22 mouse cellular contexts compared by ENCODE assay signal in genomic region chr13:53341144-53341543, GRCm38 (mm10). TPM values are rescaled to one million over a fixed set of nuclear protein-coding genes. Genes with fewer than 3 reads are reported as not detected.
DNase-seq lines count a peak whose midpoint lies in the region; ATAC-seq lines count a peak whose summit lies in the region.
"Had no signal": no experiment of that assay in that cellular context is flagged by ENCODE, and none has a peak within 500 bp of the region (broad histone marks: within the 10 kb centered on the region; RNA-seq: fewer than 3 reads in every experiment).

No protein-coding gene starts in this region.

- H3K9me3 ChIP-seq in heart, embryonic 14.5 days (ENCODE audit: control insufficient read depth, low read length) = no peaks in the 10 kb centered on the region
- no peaks in the 10 kb centered on the region for H3K9me3 ChIP-seq in hindbrain, embryonic 14.5 days (ENCODE audit: control insufficient read depth, low read length)
- H3K9me3 ChIP-seq: embryonic facial prominence, embryonic 12.5 days; forebrain, embryonic 12.5 days; heart, embryonic 12.5 days; hindbrain, embryonic 12.5 days had no signal

- H3K4me2 ChIP-seq in heart, embryonic 14.5 days (ENCODE audit: low read length) = no peak overlapping the region
- no peak overlapping the region for H3K4me2 ChIP-seq in hindbrain, embryonic 14.5 days (replicated peaks)
- H3K4me2 ChIP-seq: embryonic facial prominence, embryonic 12.5 days; forebrain, embryonic 12.5 days; heart, embryonic 12.5 days; hindbrain, embryonic 12.5 days had no signal

- ATAC-seq in heart, embryonic 14.5 days (ENCODE audit: insufficient number of reproducible peaks, insufficient read depth, low FRiP score, low read depth) = 0 out of 2 replicates have a peak, but pooled peaks have one; percentile 9
- ATAC-seq in hindbrain, embryonic 14.5 days (ENCODE audit: low FRiP score) = no peak
- ATAC-seq: forebrain, postnatal 0 days; hindbrain, postnatal 0 days had no signal

- DNase-seq in heart, postnatal 10 days = no peak
- DNase-seq in cerebellum, adult 18-20 months = peak; percentile 10 to 29
- peak; percentile 25 for DNase-seq in cerebellum, adult 9-11 months
- DNase-seq in cerebellum, postnatal 36 days = peak; percentile 40 to 44
- DNase-seq in adrenal gland, adult 18-20 months (ENCODE audit: low spot score in 2 of 2) = no peak
- DNase-seq in MN1 (ENCODE audit: low spot score) = no peak
- no peak for DNase-seq in hindbrain, embryonic 14.5 days (ENCODE audit: low spot score)
- DNase-seq: adrenal gland, postnatal 14 days; embryo, embryonic 11 days; forebrain, postnatal 0 days; gastrocnemius, postnatal 25 days; heart, postnatal 4 days; kidney, adult 11 months; kidney, adult 9 months had no signal

- H3K4me1 ChIP-seq in heart, embryonic 14.5 days (ENCODE audit: control insufficient read depth in 2 of 2, insufficient read depth in 2 of 2, low read length in 2 of 2) = peaks cover 0 to 3% of the 10 kb centered on the region in 2 experiments; a peak in 2 of 4 replicates
- no peaks in the 10 kb centered on the region for H3K4me1 ChIP-seq in hindbrain, embryonic 14.5 days (replicated peaks; ENCODE audit: control insufficient read depth, insufficient read depth, low read length)
- H3K4me1 ChIP-seq: embryonic facial prominence, embryonic 12.5 days; forebrain, embryonic 12.5 days; heart, embryonic 12.5 days; hindbrain, embryonic 12.5 days had no signal

- no peak overlapping the region for H3K9ac ChIP-seq in heart, embryonic 14.5 days (ENCODE audit: low read length)
- no peak overlapping the region for H3K9ac ChIP-seq in hindbrain, embryonic 14.5 days
- H3K9ac ChIP-seq: embryonic facial prominence, embryonic 12.5 days; forebrain, embryonic 12.5 days; forebrain, postnatal 0 days; heart, embryonic 12.5 days; hindbrain, embryonic 12.5 days had no signal

- peaks cover 83% of the 10 kb centered on the region for H3K36me3 ChIP-seq in heart, embryonic 14.5 days (ENCODE audit: control insufficient read depth, insufficient read depth, low read length)
- peaks cover 90% of the 10 kb centered on the region for H3K36me3 ChIP-seq in hindbrain, embryonic 14.5 days (replicated peaks; ENCODE audit: control insufficient read depth, insufficient read depth)

- no peak overlapping the region for H3K4me3 ChIP-seq in heart, embryonic 14.5 days (ENCODE audit: control insufficient read depth in 1 of 2, insufficient read depth in 1 of 2, low read depth in 1 of 2, low read length in 2 of 2)
- H3K4me3 ChIP-seq in hindbrain, embryonic 14.5 days (replicated peaks; ENCODE audit: low read length) = no peak overlapping the region
- H3K4me3 ChIP-seq: embryonic facial prominence, embryonic 12.5 days; forebrain, embryonic 12.5 days; heart, embryonic 12.5 days; hindbrain, embryonic 12.5 days had no signal

- intact Hi-C loops in heart, postnatal 10 days (cut with DNase I) = no loop called here

- no peak overlapping the region for H3K27ac ChIP-seq in heart, embryonic 14.5 days (replicated peaks in 1 of 2; ENCODE audit: control insufficient read depth in 1 of 2, insufficient read depth in 1 of 2, low read depth in 2 of 2, low read length in 2 of 2)
- H3K27ac ChIP-seq in hindbrain, embryonic 14.5 days = no peak overlapping the region
- H3K27ac ChIP-seq: embryonic facial prominence, embryonic 12.5 days; forebrain, embryonic 12.5 days; hindbrain, embryonic 12.5 days; hindbrain, postnatal 0 days had no signal

- H3K27me3 ChIP-seq in heart, embryonic 14.5 days (ENCODE audit: control insufficient read depth, insufficient read depth, low read length) = no peaks in the 10 kb centered on the region
- H3K27me3 ChIP-seq in hindbrain, embryonic 14.5 days (ENCODE audit: control insufficient read depth, insufficient read depth, low read length) = no peaks in the 10 kb centered on the region
- H3K27me3 ChIP-seq: embryonic facial prominence, embryonic 12.5 days; forebrain, embryonic 12.5 days; heart, embryonic 12.5 days; hindbrain, embryonic 12.5 days had no signal

RNA-seq across cellular contexts. Expression of gene Sptlc1, which starts 36.1 kb away (rescaled TPM):
- 19.9 and 22.8 TPM in 2 replicates for polyA plus RNA-seq in heart, embryonic 14.5 days (2014; fragmentation: Nextera tagmentation; extraction: Ambion mirVana)
- 10 to 100 TPM; 17.9 to 18.1 TPM for total RNA-seq in heart, postnatal 10 days (2021)
- total RNA-seq in adrenal gland, adult 18-20 months (2021) = 10 to 100 TPM; 45.3 to 82.0 TPM
- 28.4 and 29.3 TPM in 2 replicates for polyA plus RNA-seq in hindbrain, embryonic 14.5 days (2014; fragmentation: Nextera tagmentation; extraction: Ambion mirVana)

RNA-seq across cellular contexts. Expression of gene Ror2, which starts 55.2 kb away (rescaled TPM):
- 11.5 and 13.2 TPM in 2 replicates for polyA plus RNA-seq in heart, embryonic 14.5 days (2014; fragmentation: Nextera tagmentation; extraction: Ambion mirVana)
- total RNA-seq in heart, postnatal 10 days (2021) = 1 to 10 TPM; 5.3 to 5.8 TPM
- 1 to 10 TPM; 3.5 to 4.8 TPM for total RNA-seq in adrenal gland, adult 18-20 months (2021)
- polyA plus RNA-seq in hindbrain, embryonic 14.5 days (2014; fragmentation: Nextera tagmentation; extraction: Ambion mirVana) = 1.8 and 3.1 TPM in 2 replicates
- total RNA-seq: common myeloid progenitor, adult 5-6 weeks; granulocyte monocyte progenitor cell, adult 5-6 weeks had no signal

Comparison
In these comparisons a context has a peak if more than half of its experiments do, and no peak if none do; other contexts are left out.
1. DNase-seq: peak in cerebellum, adult 18-20 months (2 of 2), cerebellum, adult 9-11 months (single experiment) and cerebellum, postnatal 36 days (2 of 2); none in heart, postnatal 10 days (0 of 2), adrenal gland, adult 18-20 months (0 of 2), MN1 (single experiment) and hindbrain, embryonic 14.5 days (single experiment).